Mouse (Mus musculus) adipocyte (in vitro differentiated cells): ENCODE data around the gene Bach2.
A peak's percentile ranks its signal among the peaks of the same experiment; 100 is the strongest.

Experiments used
- DNase-seq: peaks from one replicate; pipeline ENCODE4 v3.0.0-alpha.2; 2016; ENCODE audit warnings: low spot score

Bach2 gene

DNA sequence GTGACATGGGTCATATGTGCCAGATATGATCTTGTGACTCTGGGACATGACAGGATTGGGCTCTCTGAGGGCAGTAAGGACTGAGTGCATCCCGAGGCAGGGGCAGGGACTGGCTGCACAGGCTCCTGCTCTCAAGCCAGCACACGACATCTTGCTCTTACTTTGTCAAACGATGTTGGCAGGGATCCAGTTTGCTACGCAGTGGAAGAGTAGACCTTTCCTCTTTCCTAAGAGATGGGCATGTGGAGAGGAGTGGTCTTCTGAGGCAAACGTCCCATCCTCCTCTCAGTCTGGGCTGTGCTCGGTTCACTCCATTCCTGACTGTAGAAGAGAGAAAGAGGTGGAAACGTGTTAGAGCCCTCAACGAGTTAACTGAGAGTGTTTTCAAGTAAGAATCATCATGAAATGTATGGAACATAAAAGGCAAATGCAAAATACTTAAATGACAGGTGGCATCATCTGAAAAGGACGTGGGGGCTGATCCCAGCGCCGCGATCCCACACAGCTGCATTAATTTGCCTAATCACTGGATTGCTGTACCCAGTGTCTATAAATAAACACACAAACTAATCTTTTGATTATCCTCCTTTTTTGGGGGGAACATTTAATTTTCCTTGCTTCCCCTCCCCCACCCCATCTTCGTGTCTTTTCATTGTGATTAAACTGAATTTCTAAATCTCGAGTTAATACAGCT lies 150.7 kb downstream of the Bach2 start:
- DNase-seq: no peak

- DNase-seq: no peak
These were observed 152.7 kb downstream of the Bach2 start for GRCm38 (mm10) chr4:32391260-32391659.

- DNase-seq: no peak
These were observed 154.6 kb downstream of the Bach2 start for GRCm38 (mm10) chr4:32393226-32393625.

GRCm38 (mm10) chr4:32393951-32394350 lies 155.3 kb downstream of the Bach2 start:
- no peak for DNase-seq

GRCm38 (mm10) chr4:32394850-32395249 lies 156.2 kb downstream of the Bach2 start:
- DNase-seq: no peak

DNA sequence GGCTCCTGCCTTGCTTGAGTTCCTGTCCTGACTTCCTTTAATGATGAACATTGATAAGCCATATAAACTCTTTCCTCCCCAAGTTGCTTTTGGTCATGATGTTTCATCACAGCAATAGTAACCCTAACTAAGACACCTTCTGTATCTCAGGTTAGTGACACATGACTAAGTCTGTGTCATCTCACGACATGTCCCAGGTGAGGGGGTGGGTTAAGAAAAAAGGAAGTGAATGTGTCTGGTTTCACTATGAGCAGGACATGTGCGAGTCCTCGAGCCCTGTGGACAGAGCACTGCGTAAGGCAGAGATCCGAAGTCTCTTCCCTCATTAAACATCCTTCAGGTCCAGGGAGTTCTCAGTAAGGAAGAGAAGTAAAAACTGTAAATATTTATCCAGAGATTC lies 162.9 kb downstream of the Bach2 start:
- no peak for DNase-seq

GRCm38 (mm10) chr4:32403506-32403905 lies 164.9 kb downstream of the Bach2 start:
- DNase-seq: no peak

DNA sequence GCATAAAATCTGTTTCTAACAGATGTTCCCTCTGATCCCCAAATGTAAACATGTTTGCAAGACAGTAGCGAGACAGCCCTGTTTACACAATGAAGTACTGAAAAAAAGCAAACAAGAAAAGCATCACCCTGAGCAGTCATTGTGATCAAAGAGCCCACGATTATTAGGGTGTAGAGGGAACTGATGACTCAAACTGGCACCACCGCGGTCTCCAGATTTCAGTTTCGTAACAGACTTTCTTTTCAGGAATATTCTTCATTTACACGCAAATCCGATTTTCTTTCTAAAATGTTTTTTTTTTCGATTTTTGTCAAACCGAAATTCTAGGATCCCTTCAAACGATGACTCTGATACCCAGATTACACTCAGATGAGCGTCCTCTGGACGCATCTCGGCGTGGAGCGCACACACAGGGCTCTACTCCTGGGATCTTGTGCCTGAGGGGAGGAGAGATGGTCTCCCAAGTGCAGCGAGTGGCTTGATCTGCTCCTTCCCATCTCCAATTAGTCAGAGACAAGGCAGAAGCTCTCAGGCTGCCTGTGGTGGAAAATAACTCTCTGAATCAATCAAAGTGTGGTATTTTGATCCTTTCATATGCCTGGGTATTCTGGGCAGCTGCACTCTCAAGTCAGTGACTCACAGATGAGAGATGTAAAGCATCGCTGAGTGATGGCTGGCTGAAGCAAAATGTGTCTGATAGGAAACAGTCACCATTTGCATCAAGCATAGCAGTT lies 166.7 kb downstream of the Bach2 start:
- no peak for DNase-seq

DNA sequence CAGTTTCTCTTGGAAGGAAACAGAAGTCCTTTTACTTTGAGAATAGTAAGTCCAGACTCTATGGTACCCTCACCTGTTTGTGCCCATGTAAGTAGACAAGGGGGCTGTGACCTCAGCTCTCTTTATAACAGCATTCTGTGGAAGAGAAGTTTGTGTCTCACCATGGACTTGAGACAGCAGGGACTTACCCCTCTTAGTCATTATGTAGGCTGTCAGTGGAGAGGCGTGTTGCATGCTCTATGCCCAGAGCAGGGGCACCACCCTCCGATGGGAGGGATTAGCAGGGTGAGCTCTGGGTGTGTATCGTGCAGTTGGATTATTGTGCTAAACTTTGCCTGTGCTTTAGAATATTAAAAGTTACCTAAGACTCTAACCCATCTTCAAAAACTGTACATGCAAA lies 167.4 kb downstream of the Bach2 start:
- DNase-seq: no peak

DNA sequence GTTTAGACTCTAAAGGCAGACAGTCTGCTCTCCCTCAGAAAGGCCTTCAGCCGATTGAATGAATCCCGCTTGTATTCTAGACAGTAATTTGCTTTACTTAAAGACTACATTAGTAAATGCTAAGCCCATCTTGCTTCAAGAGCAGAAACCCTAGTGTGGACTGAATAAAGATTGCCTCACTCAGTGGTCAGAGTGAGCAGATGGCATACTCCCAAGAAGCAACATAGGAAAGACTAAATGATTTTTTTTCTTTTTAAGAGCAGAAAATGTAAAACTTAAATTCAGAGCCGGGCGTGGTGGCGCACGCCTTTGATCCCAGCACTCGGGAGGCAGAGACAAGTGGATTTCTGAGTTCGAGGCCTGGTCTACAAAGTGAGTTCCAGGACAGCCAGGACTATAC lies 169.9 kb downstream of the Bach2 start:
- peak; percentile 15 for DNase-seq

- DNase-seq: peak; percentile 40
These were observed 170.7 kb downstream of the Bach2 start for GRCm38 (mm10) chr4:32409116-32409880.

DNA sequence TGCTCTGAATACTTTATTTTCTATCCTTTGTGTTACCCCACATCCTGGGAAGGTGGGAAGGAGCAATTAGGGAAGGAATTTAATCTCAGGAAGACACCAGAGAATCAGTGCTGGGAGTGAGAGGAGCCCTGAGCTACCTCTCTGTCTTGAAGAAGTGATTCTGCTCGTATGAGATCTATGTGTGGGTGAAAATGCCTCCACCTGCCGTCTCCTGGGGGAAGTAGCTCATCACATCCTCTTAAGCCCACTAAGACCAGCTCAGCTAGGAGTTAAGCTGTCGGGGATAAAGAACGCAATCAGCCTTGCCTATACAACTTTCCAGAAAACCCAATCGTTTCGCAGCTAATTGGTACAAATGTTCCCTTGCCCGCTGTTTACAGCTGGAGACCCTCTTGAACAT lies 174.5 kb downstream of the Bach2 start:
- no peak for DNase-seq

DNA sequence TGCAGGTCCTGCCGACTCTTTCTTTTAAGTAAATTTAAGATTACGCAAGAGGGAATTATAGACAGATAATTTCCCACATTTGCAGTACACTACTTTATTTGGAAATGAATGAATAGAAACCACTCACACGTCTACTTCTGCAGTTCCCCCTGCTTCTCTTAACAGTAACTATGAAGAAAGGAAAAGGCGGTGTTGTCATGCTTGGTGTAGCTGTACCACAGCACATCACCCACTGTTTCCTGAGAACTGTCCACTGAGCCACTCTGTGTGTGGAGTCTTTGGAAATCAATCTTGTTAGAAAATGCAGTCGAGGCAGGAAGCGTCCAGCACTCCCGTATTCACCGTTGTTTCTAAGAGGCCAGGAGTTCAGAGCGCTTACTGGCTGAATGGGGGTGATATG lies 174.9 kb downstream of the Bach2 start:
- DNase-seq: no peak

DNA sequence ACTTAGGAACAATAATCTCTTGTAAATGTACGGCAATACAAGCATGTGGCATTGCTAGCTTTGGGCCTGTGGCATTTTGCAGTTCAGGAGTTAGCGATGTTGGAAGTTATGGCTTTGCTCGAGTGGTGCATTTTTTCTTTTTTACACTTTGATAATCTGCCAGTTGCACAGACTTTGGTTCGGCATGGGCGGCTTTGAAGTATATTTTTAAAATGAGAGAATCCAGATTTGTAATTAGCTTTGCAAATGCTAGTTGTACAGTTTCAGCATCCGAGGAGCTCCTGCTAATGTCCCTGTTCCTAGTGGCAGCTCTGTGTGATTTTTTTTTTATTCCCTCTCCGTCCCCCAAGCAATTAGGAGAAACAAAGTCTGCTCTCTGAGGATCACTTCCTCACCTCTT lies 176.4 kb downstream of the Bach2 start:
- no peak for DNase-seq

- no peak for DNase-seq
These were observed 179.3 kb downstream of the Bach2 start for GRCm38 (mm10) chr4:32417939-32418338.

GRCm38 (mm10) chr4:32421570-32421969 lies 183.0 kb downstream of the Bach2 start:
- DNase-seq: no peak

DNA sequence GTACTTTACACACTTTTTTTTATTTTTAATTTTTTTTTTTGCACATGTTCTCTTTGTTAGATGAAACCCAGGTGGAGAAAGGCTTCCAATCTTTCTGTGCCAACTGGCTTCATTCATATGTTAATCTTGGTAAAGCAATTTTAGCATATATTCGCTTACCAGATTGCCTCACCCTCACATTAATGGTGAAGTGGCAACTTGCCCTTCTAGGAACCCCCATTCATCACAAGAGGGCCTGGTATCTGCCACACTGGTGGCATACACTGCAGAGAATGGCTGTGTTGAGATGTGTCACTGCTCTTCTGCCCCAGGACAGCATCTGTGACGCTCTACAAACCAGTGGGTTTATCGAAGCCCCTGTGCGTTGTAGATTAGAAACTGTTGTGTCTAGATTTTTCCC lies 183.8 kb downstream of the Bach2 start:
- no peak for DNase-seq

- DNase-seq: no peak
These were observed 185.1 kb downstream of the Bach2 start for GRCm38 (mm10) chr4:32423667-32424066.

DNA sequence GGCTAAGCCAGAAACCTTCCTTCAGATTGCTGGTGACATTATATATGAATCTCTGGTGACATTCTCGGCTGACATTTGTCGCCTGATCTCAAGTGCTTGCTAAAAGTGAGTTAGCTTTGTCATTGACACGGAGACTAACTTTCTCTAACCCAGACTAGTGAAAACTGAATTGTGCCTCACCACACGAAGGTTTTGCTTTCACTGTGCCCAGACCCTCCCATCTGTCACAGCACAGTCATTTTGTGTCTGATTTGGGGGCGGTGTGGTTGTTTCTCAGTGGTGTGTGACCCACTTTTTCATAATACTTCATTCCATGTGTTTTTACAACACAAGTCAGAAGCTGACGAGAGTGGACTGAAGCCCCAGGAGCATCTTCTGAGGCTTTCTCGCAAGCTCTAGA lies 185.8 kb downstream of the Bach2 start:
- no peak for DNase-seq

GRCm38 (mm10) chr4:32425060-32425459 lies 186.5 kb downstream of the Bach2 start:
- DNase-seq: no peak

DNA sequence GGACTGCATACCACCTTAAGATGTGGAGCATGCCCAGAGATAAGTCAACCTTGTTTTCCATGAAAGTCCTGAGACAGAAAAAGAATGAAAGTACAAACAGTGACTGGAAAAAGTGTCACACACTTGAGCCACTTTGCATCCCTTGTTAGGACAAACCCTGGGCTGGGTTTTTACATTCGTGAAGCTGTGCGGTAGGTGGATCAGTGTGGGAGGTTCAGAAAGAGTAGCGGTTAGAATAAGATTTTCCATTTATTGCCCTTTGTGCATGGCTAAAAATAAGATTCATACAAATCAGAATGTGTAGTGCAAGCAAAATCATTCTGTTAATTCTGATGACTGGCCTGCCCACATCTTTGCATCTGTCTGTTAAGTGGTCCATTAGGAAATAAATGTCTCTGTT lies 187.0 kb downstream of the Bach2 start:
- DNase-seq: no peak

DNA sequence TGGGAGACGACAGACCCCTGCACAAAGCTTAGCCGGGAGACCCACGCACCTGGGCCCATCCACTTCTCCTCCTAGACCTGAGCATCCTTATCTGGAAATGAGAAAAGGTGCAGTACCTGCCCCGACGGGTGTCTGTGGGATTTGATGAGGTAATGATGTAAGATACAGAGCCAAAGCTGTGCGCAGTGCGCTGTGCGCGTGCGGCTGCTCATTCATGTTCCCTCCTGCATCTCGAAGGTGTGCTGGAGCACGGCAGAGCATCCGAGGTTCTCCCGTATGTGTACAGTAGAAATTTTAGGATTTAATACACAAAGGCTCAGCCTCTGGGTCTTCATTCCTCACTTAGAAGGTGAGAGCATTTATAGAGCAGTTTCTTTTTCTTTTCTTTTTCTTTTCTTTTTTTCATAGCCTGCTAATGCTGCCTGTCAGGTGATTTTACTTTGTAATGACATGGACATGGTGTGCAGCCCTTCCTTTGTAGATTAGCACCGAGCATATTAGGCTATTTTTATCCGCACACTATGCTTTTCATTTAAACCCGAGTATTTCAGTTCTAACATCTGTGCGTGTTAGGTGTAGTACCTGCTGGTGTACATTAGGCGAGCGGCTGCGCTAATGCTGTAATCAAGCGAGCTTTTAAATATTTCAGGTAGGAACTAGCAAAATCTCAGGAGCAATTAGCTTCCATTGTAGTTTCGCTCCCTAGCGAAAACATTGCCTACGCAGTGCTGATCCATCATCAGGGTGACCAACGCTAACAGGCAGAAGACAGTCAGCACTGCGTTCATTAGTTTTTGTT lies 188.4 kb downstream of the Bach2 start:
- DNase-seq: no peak
